Mouse (Mus musculus) limb, embryonic 15.5 days (tissue): Measurements from ENCODE around the gene Platr17. TPM values are rescaled to one million over a fixed set of nuclear protein-coding genes. Genes with fewer than 3 reads are reported as not detected.
"Not testable (repeated sequence)": the region's sequence is repeated elsewhere in the genome, so short reads cannot be mapped to it uniquely, and the experiment has no call there.

ENCODE experiments used
- ATAC-seq: fragments of 200-750 bp; cut with Nextera tagmentation; 2 replicates; pipeline ENCODE4 v1.8.0; 2017; ENCODE audit warnings: low read depth, moderate TSS enrichment; ENCODE audit not compliant: insufficient number of reproducible peaks, low FRiP score, low TSS enrichment
- H3K27ac ChIP-seq: fragments of 300-500 bp; sonication (generic); 2 replicates; pipeline ENCODE4 v1.5.1; 2015; ENCODE audit warnings: moderate library complexity, mild to moderate bottlenecking, inconsistent platforms
- H3K27me3 ChIP-seq: fragments of 300-500 bp; sonication (generic); 2 replicates; pipeline ENCODE4 v1.6.1; 2015; ENCODE audit warnings: inconsistent platforms
- H3K36me3 ChIP-seq: fragments of 300-500 bp; sonication (generic); 2 replicates; pipeline ENCODE4 v1.6.1; 2015; ENCODE audit warnings: inconsistent platforms
- H3K4me1 ChIP-seq: fragments of 300-500 bp; sonication (generic); 2 replicates; pipeline ENCODE4 v1.6.1; 2015; ENCODE audit warnings: inconsistent platforms
- H3K4me2 ChIP-seq: fragments of 300-500 bp; sonication (generic); 2 replicates; pipeline ENCODE4 v1.6.1; 2015; ENCODE audit warnings: mild to moderate bottlenecking, inconsistent platforms
- H3K4me3 ChIP-seq: fragments of 300-500 bp; sonication (generic); 2 replicates; pipeline ENCODE4 v1.5.1; 2015; ENCODE audit warnings: mild to moderate bottlenecking, inconsistent platforms
- H3K9ac ChIP-seq: fragments of 300-500 bp; sonication (generic); 2 replicates; pipeline ENCODE4 v1.6.1; 2015; ENCODE audit warnings: inconsistent platforms
- H3K9me3 ChIP-seq: fragments of 300-500 bp; sonication (generic); 2 replicates; pipeline ENCODE4 v1.6.1; 2016; ENCODE audit warnings: inconsistent platforms
- WGBS: fragments of 180-500 bp; shearing (Covaris S2); methylation state at CpG from one replicate; pipeline ENCODE4 v1.1.7; 2015; 5-methylcytosine and 5-hydroxymethylcytosine counted together
- polyA plus RNA-seq: library from polyadenylated mRNA; unstranded; fragments of >200 nt; fragmentation: Nextera tagmentation; extraction: Ambion mirVana; gene quantifications from 2 replicates; pipeline ENCODE4 v1.2.1, GENCODE M21; 2015

Platr17 gene
- polyA plus RNA-seq, 1 experiment from 2014 or later = 0.19 TPM

DNA sequence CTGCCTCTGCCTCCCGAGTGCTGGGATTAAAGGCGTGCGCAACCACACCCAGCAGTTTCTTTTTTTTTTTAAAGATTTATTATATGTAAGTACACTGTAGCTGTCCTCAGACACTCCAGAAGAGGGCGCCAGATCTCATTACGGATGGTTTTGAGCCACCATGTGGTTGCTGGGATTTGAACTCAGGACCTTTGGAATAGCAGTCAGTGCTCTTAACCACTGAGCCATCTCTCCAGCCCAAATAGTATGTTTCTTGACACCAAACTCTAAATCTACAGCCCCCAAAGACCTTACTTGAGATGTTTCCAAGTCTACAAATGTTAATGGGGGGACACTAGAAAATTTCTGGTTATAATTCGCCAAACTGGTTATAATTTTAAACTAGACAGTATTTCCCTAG is 13.0 kb upstream of the Platr17 start:
- H3K9me3 ChIP-seq, H3K4me2 ChIP-seq, H3K27ac ChIP-seq, H3K9ac ChIP-seq, H3K36me3 ChIP-seq, H3K4me1 ChIP-seq, ATAC-seq, H3K27me3 ChIP-seq, H3K4me3 ChIP-seq: not testable (repeated sequence)
- 68% methylated on average over 6 of the region's 6 CpGs for WGBS

DNA sequence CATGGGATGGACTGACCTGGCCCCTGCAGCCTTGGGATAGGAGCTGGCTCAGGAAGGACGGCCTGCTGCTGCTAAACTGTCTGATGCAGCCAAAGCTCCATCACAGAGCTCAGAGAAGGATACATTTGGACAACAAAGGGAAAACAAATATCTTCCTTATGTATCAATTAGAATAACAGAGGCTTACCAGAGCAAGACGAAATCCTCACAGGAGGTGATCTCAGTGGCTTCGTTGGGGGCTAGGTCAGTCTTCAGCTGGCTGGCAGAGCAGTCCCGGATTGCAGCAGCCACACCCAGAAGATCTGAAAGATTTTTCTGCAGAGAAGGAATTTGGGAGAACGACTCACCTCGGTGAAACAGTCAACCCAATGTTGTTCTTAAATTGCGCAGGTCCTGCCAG is 12.5 kb upstream of the Platr17 start:
- H3K4me3 ChIP-seq = no peak overlapping the region
- peaks cover 8% of the 10 kb centered on the region; the same call in 1 of the 2 replicates for H3K4me1 ChIP-seq
- no peaks in the 10 kb centered on the region for H3K36me3 ChIP-seq
- H3K9ac ChIP-seq = no peak overlapping the region
- H3K4me2 ChIP-seq = no peak overlapping the region
- no peaks in the 10 kb centered on the region for H3K27me3 ChIP-seq
- no peak overlapping the region for H3K27ac ChIP-seq
- no peak for ATAC-seq
- H3K9me3 ChIP-seq = no peaks in the 10 kb centered on the region
- 24% methylated on average over 7 of the region's 7 CpGs for WGBS

DNA sequence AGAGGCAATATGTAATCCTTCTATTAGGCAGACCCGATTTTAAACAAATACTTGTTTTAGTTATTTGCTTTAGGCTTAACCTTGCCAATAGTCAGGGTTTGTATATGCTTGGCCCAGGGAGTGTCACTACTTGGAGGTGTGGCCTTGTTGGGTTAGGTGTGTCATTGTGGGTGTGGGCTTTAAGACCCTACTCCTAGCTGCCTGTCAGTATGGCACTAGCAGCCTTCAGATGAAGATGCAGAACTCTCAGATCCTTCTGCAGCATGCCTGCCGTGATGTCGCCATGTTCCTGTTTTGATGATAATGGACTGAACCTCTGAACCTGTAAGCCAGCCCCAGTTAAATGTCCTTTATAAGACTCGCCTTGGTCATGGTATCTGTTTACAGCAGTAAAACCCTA is 11.9 kb upstream of the Platr17 start:
- ATAC-seq, H3K36me3 ChIP-seq, H3K9ac ChIP-seq, H3K4me1 ChIP-seq, H3K4me2 ChIP-seq, H3K4me3 ChIP-seq, H3K27me3 ChIP-seq, H3K27ac ChIP-seq, H3K9me3 ChIP-seq: not testable (repeated sequence)
- WGBS = 72% methylated on average over 4 of the region's 4 CpGs

DNA sequence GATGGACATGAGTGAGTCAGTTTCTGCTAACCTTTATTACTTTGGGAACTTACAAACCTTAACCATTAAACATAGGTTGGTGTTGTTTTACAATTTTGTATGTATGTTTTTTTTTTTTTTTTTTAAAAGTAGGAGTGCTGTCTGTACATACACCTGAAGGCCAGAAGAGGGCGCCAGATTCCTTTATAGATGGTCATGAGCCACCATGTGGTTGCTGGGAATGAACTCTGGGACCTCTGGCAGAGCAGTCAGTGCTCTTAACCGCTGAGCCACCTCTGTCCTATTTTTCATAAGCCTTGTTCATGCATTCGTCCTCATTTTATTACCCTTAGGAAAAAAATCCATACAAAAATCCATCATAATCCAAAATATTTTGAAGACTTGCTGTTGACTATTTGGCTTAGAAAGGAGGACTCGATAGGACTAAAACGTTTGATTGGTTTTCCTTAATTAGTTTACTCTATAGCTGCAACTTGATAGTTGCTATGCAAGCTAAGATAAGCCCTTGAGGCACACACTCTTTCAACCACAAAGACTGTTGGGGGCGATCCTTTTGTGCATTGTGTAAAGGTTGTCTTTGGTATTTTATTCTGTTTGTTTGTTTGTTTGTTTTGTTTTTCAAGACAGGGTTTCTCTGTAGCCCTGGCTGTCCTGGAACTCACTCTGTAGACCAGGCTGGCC is 7.7 kb upstream of the Platr17 start:
- Histone ChIP-seq H3K27ac (no peak overlapping the region), H3K27me3 (no peaks in the 10 kb centered on the region), H3K36me3 (no peaks in the 10 kb centered on the region), H3K4me2 (no peak overlapping the region), H3K4me1 (no peaks in the 10 kb centered on the region), H3K4me3 (no peak overlapping the region), H3K9ac (no peak overlapping the region), H3K9me3 (no peaks in the 10 kb centered on the region)
- 44% methylated on average over 6 of the region's 6 CpGs for WGBS
- ATAC-seq = no peak

DNA sequence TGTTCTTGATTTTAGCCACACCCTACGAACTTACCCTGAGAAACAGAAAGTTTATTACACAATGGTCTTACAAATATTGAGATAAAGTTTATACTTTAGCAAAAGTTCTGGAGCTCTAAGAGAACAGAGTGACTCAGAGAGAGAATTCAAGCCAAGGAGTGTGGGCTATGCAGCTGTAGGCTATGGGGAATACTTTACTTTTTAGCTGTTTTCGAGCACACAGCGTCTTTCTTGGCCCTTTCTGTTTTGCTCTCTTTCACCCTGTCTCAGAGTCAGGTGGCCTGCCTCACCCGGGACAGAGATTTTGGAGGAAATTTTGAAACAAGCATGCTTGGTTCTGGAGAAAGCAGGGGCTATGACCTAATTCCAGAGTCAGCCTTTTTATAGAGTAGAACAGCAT is 6.7 kb upstream of the Platr17 start:
- H3K4me3 ChIP-seq, H3K27ac ChIP-seq, H3K4me1 ChIP-seq, H3K4me2 ChIP-seq, H3K9me3 ChIP-seq, ATAC-seq, H3K27me3 ChIP-seq, H3K36me3 ChIP-seq, H3K9ac ChIP-seq: not testable (repeated sequence)
- WGBS = 76% methylated on average over 4 of the region's 4 CpGs

DNA sequence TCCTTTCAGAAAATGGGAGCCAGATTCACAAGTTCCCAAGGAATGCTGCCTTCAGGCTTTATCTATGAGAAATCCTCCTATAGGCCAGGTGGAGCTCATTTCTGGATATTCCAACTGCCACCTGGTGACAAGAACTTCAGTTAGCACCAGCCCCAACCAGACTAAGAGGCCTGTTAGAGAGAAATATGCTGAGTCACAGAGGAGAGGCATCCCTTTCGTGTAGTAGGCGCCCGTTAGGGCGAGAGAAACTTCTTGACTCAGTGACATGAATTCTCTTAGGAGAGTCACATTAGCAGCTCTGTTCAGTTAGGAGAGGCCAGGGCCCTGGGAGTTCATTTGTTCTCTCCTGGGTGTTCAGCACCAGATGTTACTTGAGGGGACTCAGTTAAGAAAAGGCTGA is 5.3 kb upstream of the Platr17 start:
- no peaks in the 10 kb centered on the region for H3K27me3 ChIP-seq
- H3K4me3 ChIP-seq = no peak overlapping the region
- no peaks in the 10 kb centered on the region for H3K4me1 ChIP-seq
- H3K4me2 ChIP-seq = no peak overlapping the region
- no peaks in the 10 kb centered on the region for H3K9me3 ChIP-seq
- no peak overlapping the region for H3K9ac ChIP-seq
- ATAC-seq = no peak
- 56% methylated on average over 4 of the region's 4 CpGs for WGBS
- no peaks in the 10 kb centered on the region for H3K36me3 ChIP-seq
- no peak overlapping the region for H3K27ac ChIP-seq

DNA sequence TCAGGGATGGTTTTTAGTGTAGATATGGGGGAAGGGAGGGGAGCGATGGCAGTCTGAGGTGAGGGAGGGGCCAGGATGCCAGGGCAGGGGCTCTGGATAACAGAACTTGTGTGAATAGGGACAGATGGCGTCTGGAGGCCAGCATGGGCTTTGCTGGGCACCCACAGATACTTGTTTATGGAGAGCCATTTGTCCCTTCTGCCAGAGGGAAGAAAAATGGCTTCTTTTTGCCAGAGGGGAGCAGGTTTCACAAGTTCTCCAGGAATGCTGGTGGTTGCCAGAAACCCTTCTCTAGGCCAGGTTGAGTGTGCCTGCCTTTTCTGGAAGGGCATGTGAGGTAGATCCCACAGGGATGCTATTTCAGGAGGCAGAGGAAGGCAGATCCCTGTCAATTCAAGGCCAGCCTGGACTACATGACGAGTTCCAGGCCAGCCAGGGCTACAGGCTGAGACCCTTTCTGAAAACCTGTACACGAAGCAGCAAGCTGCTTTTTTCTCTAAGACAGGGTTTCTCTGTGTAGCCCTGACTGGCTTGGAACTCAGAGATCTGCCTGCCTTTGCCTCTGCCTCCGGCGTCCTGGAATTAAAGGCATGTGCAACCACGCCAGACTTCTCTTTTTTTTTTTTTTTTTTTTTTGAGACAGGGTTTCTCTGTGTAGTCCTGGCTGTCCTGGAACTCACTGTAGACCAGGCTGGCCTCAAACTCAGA is 4.5 kb upstream of the Platr17 start:
- ATAC-seq = no peak
- Histone ChIP-seq H3K36me3 (no peaks in the 10 kb centered on the region), H3K9ac (no peak overlapping the region), H3K9me3 (no peaks in the 10 kb centered on the region), H3K4me1 (no peaks in the 10 kb centered on the region), H3K4me2 (no peak overlapping the region), H3K27ac (no peak overlapping the region), H3K27me3 (no peaks in the 10 kb centered on the region), H3K4me3 (no peak overlapping the region)
- WGBS = 56% methylated on average over 7 of the region's 7 CpGs

DNA sequence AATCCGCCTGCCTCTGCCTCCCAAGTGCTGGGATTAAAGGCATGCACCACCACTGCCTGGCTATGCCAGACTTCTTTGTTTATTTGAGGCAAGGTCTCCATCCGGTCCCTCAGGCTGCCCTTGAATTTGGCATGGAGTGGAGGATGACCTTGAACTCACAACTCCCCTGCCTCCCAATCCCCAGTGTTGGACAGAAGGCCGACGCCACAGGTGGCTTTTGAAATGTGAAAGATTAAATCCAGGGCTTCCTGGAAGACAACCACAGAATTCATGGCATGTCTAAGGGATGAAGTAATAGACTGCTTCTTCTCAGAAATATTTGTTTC is 4.0 kb upstream of the Platr17 start:
- H3K4me3 ChIP-seq = no peak overlapping the region
- no peak overlapping the region for H3K4me2 ChIP-seq
- no peak for ATAC-seq
- H3K27ac ChIP-seq = no peak overlapping the region
- no peaks in the 10 kb centered on the region for H3K4me1 ChIP-seq
- no peaks in the 10 kb centered on the region for H3K9me3 ChIP-seq
- 74% methylated on average over 4 of the region's 4 CpGs for WGBS
- no peak overlapping the region for H3K9ac ChIP-seq
- no peaks in the 10 kb centered on the region for H3K36me3 ChIP-seq
- no peaks in the 10 kb centered on the region for H3K27me3 ChIP-seq

DNA sequence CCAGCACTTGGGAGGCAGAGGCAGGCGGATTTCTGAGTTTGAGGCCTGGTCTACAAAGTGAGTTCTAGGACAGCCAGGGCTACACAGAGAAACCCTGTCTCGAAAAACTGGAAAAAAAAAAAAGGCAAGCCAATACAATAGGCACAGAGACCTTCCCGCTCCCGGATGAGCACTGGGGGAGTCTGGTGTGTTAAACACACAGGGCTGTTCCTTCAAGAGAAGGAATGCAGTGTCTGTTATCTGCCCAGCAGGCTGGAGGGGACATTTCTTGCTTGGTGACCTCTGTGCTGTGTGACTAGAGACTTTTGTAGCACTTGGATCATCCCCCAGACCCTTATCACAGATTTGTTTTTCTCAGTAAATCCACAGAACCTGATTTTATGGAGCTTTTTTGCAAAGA is 3.3 kb upstream of the Platr17 start:
- H3K27ac ChIP-seq = no peak overlapping the region
- H3K36me3 ChIP-seq = no peaks in the 10 kb centered on the region
- H3K4me1 ChIP-seq = no peaks in the 10 kb centered on the region
- no peak overlapping the region for H3K4me3 ChIP-seq
- no peak overlapping the region for H3K9ac ChIP-seq
- H3K27me3 ChIP-seq = no peaks in the 10 kb centered on the region
- no peak overlapping the region for H3K4me2 ChIP-seq
- H3K9me3 ChIP-seq = no peaks in the 10 kb centered on the region
- whole genome bisulfite sequencing = 55% methylated on average over 4 of the region's 4 CpGs
- no peak for ATAC-seq

DNA sequence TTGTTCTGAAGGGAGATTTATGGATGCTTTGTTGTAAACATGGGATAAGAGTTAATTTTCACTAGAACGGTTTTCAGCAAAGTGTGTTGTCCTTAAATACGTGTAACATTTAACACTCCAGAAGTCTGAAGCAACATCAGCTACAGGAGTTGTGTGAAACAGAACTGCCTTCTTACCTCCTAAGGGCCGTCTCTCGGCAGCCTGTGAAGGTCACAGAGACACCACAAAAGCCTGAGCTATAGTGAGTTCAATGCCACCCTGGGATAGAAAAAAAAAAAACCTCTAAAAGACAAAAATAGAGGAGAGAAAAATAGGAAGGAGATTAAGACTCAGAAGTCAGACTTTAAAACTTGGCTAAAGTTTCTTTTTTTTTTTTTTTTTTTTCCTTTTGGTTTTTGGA is 2.9 kb upstream of the Platr17 start:
- no peak overlapping the region for H3K27ac ChIP-seq
- H3K27me3 ChIP-seq = no peaks in the 10 kb centered on the region
- no peaks in the 10 kb centered on the region for H3K4me1 ChIP-seq
- no peaks in the 10 kb centered on the region for H3K9me3 ChIP-seq
- no peak overlapping the region for H3K4me3 ChIP-seq
- H3K9ac ChIP-seq = no peak overlapping the region
- H3K36me3 ChIP-seq = no peaks in the 10 kb centered on the region
- WGBS = 55% methylated on average over 4 of the region's 4 CpGs
- ATAC-seq = no peak
- H3K4me2 ChIP-seq = no peak overlapping the region

DNA sequence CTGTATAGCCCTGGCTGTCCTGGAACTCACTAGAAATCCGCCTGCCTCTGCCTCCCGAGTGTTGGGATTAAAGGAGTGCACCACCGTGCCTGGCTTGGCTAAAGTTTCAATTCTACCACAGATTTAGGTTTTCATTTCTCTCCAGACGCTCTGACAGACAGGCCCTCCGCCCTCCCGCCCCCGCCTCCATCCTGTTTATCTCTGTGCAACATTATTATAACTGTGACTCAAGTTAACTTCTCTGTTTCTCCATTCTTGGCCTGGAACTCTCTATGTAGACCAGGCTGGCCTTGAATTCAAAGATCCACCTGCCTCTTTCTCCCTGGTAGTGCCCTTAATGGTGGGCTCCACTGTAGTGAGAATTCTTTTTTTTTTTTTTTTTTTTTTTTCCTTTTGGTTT is 2.4 kb upstream of the Platr17 start:
- 76% methylated on average over 7 of the region's 7 CpGs for WGBS
- no peaks in the 10 kb centered on the region for H3K36me3 ChIP-seq

DNA sequence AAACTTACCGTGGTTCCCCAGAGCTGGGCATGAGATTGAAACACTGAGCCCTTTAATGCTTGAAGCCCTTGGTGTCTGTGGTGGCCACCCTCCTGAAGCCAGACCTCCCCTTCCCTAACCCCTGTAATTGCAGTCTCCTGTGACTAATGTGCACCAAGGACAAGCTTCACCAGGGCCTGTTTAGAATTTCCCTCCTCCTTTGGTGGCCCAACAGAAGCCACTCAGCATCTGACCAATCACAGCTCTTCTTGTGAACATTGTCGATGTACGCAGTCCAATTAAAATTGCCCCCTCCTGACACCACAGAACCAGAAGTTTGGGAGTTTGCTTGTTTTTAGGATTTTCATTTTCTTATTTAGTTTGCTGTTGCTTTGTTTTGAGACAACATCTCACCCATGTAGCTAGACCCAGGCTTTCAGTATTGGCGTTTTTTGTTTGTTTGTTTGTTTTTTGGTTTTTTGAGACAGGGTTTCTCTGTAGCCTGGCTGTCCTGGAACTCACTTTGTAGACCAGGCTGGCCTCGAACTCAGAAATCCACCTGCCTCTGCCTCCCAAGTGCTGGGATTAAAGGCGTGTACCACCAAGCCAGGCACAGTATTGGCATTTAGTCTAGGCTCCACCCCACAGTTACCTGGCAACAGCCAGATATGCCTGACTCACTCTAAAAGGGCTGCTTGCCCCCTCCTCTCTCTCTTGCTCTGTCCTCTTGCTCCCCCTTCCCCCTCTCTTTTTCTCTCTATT is 854 bp upstream of the Platr17 start:
- ATAC-seq, H3K27me3 ChIP-seq, H3K4me3 ChIP-seq, H3K9me3 ChIP-seq, H3K27ac ChIP-seq, H3K9ac ChIP-seq, H3K4me2 ChIP-seq, H3K36me3 ChIP-seq: not testable (repeated sequence)
- WGBS = 70% methylated on average over 6 of the region's 6 CpGs
- H3K4me1 ChIP-seq = peaks cover 12% of the 10 kb centered on the region

More for the DNA sequence above, 2.4 kb upstream of the Platr17 start:
- H3K4me3 ChIP-seq = no peak overlapping the region
- H3K27me3 ChIP-seq = no peaks in the 10 kb centered on the region
- H3K27ac ChIP-seq = no peak overlapping the region
- no peak overlapping the region for H3K9ac ChIP-seq
- H3K4me2 ChIP-seq = no peak overlapping the region
- no peaks in the 10 kb centered on the region for H3K9me3 ChIP-seq
- ATAC-seq = no peak
- no peaks in the 10 kb centered on the region for H3K4me1 ChIP-seq
